Mouse (Mus musculus): Measurements from ENCODE around the gene Rap1gap. TPM values are rescaled to one million over a fixed set of nuclear protein-coding genes. Genes with fewer than 3 reads are reported as not detected.

Gene Rap1gap
- total RNA-seq, 1 experiment from 2014 or later: 0.47 TPM

GRCm38 (mm10) chr4:137731891-137732290 lies 67.4 kb downstream of the Rap1gap start:
- no peak for ATAC-seq (ENCODE audit: extremely low read depth, insufficient number of reproducible peaks, low FRiP score, poor library complexity, severe bottlenecking)

GRCm38 (mm10) chr4:137732361-137732760 lies 67.8 kb downstream of the Rap1gap start:
- ATAC-seq (ENCODE audit: extremely low read depth, insufficient number of reproducible peaks, low FRiP score, poor library complexity, severe bottlenecking): no peak

GRCm38 (mm10) chr4:137732962-137733361 lies 68.4 kb downstream of the Rap1gap start:
- ATAC-seq (ENCODE audit: extremely low read depth, insufficient number of reproducible peaks, low FRiP score, poor library complexity, severe bottlenecking): no peak

- no peak for ATAC-seq (ENCODE audit: extremely low read depth, insufficient number of reproducible peaks, low FRiP score, poor library complexity, severe bottlenecking)
Measured at GRCm38 (mm10) chr4:137733459-137733858, 68.9 kb downstream of the Rap1gap start.

GRCm38 (mm10) chr4:137736220-137736701 lies 71.7 kb downstream of the Rap1gap start:
- ATAC-seq (ENCODE audit: extremely low read depth, insufficient number of reproducible peaks, low FRiP score, poor library complexity, severe bottlenecking): no peak

- no peak for ATAC-seq (ENCODE audit: extremely low read depth, insufficient number of reproducible peaks, low FRiP score, poor library complexity, severe bottlenecking)
Measured at GRCm38 (mm10) chr4:137737760-137738159, 73.2 kb downstream of the Rap1gap start.

GRCm38 (mm10) chr4:137739151-137739923 lies 74.8 kb downstream of the Rap1gap start:
- ATAC-seq (ENCODE audit: extremely low read depth, insufficient number of reproducible peaks, low FRiP score, poor library complexity, severe bottlenecking): peak; percentile 42; the same call in 1 of the 2 replicates

- ATAC-seq (ENCODE audit: extremely low read depth, insufficient number of reproducible peaks, low FRiP score, poor library complexity, severe bottlenecking): no peak
Measured at GRCm38 (mm10) chr4:137740350-137740749, 75.8 kb downstream of the Rap1gap start.

GRCm38 (mm10) chr4:137743791-137744190 lies 79.3 kb downstream of the Rap1gap start:
- ATAC-seq (ENCODE audit: extremely low read depth, insufficient number of reproducible peaks, low FRiP score, poor library complexity, severe bottlenecking): no peak

GRCm38 (mm10) chr4:137744433-137744918 lies 80.0 kb downstream of the Rap1gap start:
- ATAC-seq (ENCODE audit: extremely low read depth, insufficient number of reproducible peaks, low FRiP score, poor library complexity, severe bottlenecking): no peak

- ATAC-seq (ENCODE audit: extremely low read depth, insufficient number of reproducible peaks, low FRiP score, poor library complexity, severe bottlenecking): no peak
Measured at GRCm38 (mm10) chr4:137747091-137747490, 82.6 kb downstream of the Rap1gap start.

- no peak for ATAC-seq (ENCODE audit: extremely low read depth, insufficient number of reproducible peaks, low FRiP score, poor library complexity, severe bottlenecking)
Measured at GRCm38 (mm10) chr4:137747590-137747989, 83.1 kb downstream of the Rap1gap start.

GRCm38 (mm10) chr4:137748726-137749125 lies 84.2 kb downstream of the Rap1gap start:
- ATAC-seq (ENCODE audit: extremely low read depth, insufficient number of reproducible peaks, low FRiP score, poor library complexity, severe bottlenecking): no peak

GRCm38 (mm10) chr4:137749680-137750079 lies 85.2 kb downstream of the Rap1gap start:
- no peak for ATAC-seq (ENCODE audit: extremely low read depth, insufficient number of reproducible peaks, low FRiP score, poor library complexity, severe bottlenecking)

- no peak for ATAC-seq (ENCODE audit: extremely low read depth, insufficient number of reproducible peaks, low FRiP score, poor library complexity, severe bottlenecking)
Measured at GRCm38 (mm10) chr4:137750121-137750520, 85.6 kb downstream of the Rap1gap start.

- no peak for ATAC-seq (ENCODE audit: extremely low read depth, insufficient number of reproducible peaks, low FRiP score, poor library complexity, severe bottlenecking)
Measured at GRCm38 (mm10) chr4:137751310-137751709, 86.8 kb downstream of the Rap1gap start.

GRCm38 (mm10) chr4:137751717-137752116 lies 87.2 kb downstream of the Rap1gap start:
- ATAC-seq (ENCODE audit: extremely low read depth, insufficient number of reproducible peaks, low FRiP score, poor library complexity, severe bottlenecking): no peak

GRCm38 (mm10) chr4:137752471-137752870 lies 87.9 kb downstream of the Rap1gap start:
- ATAC-seq (ENCODE audit: extremely low read depth, insufficient number of reproducible peaks, low FRiP score, poor library complexity, severe bottlenecking): no peak

GRCm38 (mm10) chr4:137753199-137753598 lies 88.7 kb downstream of the Rap1gap start:
- no peak for ATAC-seq (ENCODE audit: extremely low read depth, insufficient number of reproducible peaks, low FRiP score, poor library complexity, severe bottlenecking)

- ATAC-seq (ENCODE audit: extremely low read depth, insufficient number of reproducible peaks, low FRiP score, poor library complexity, severe bottlenecking): no peak
Measured at GRCm38 (mm10) chr4:137754446-137754845, 89.9 kb downstream of the Rap1gap start.
